Mouse (Mus musculus): ENCODE results near the gene Itih3.

Gene Itih3

GRCm38 (mm10) chr14:30902628-30903027 lies 20.9 kb downstream of the Itih3 start:
- DNase-seq (ENCODE audit: low spot score) = no peak

GRCm38 (mm10) chr14:30899972-30900371 lies 23.6 kb downstream of the Itih3 start:
- DNase-seq (ENCODE audit: low spot score) = no peak

GRCm38 (mm10) chr14:30888271-30888732 lies 35.3 kb downstream of the Itih3 start:
- DNase-seq (ENCODE audit: low spot score) = peak; percentile 46

- DNase-seq (ENCODE audit: low spot score) = no peak
Measured at GRCm38 (mm10) chr14:30886204-30886603, 37.4 kb downstream of the Itih3 start, which contains the start of gene Itih4. Gene Itih4, plus strand, starts transcription at chr14:30886476.

GRCm38 (mm10) chr14:30885298-30885697 lies 38.3 kb downstream of the Itih3 start:
- peak; percentile 28 for DNase-seq (ENCODE audit: low spot score)

- no peak for DNase-seq (ENCODE audit: low spot score)
Measured at GRCm38 (mm10) chr14:30881718-30882108, 41.8 kb downstream of the Itih3 start.

GRCm38 (mm10) chr14:30880811-30881717 lies 42.5 kb downstream of the Itih3 start:
- peak; percentile 39 for DNase-seq (ENCODE audit: low spot score)

GRCm38 (mm10) chr14:30880251-30880650 lies 43.3 kb downstream of the Itih3 start:
- no peak for DNase-seq (ENCODE audit: low spot score)

- DNase-seq (ENCODE audit: low spot score) = no peak
Measured at GRCm38 (mm10) chr14:30879794-30880193, 43.8 kb downstream of the Itih3 start.

- no peak for DNase-seq (ENCODE audit: low spot score)
Measured at GRCm38 (mm10) chr14:30878958-30879571, 44.5 kb downstream of the Itih3 start, which contains the start of gene Mustn1. Gene Mustn1, plus strand, starts transcription at chr14:30879200.

GRCm38 (mm10) chr14:30877827-30878226 lies 45.7 kb downstream of the Itih3 start:
- no peak for DNase-seq (ENCODE audit: low spot score)

GRCm38 (mm10) chr14:30876451-30876850 lies 47.1 kb downstream of the Itih3 start:
- no peak for DNase-seq (ENCODE audit: low spot score)

GRCm38 (mm10) chr14:30875955-30876354 lies 47.6 kb downstream of the Itih3 start:
- no peak for DNase-seq (ENCODE audit: low spot score)

GRCm38 (mm10) chr14:30875130-30875865 lies 48.3 kb downstream of the Itih3 start:
- no peak for DNase-seq (ENCODE audit: low spot score)

GRCm38 (mm10) chr14:30874095-30874700 lies 49.4 kb downstream of the Itih3 start:
- DNase-seq (ENCODE audit: low spot score) = no peak

- DNase-seq (ENCODE audit: low spot score) = no peak
Measured at GRCm38 (mm10) chr14:30870206-30871147, 53.1 kb downstream of the Itih3 start.

- DNase-seq (ENCODE audit: low spot score) = no peak
Measured at GRCm38 (mm10) chr14:30869391-30869801, 54.2 kb downstream of the Itih3 start.

GRCm38 (mm10) chr14:30868826-30869225 lies 54.7 kb downstream of the Itih3 start:
- no peak for DNase-seq (ENCODE audit: low spot score)

GRCm38 (mm10) chr14:30867042-30867441 lies 56.5 kb downstream of the Itih3 start:
- DNase-seq (ENCODE audit: low spot score) = peak; percentile 71

GRCm38 (mm10) chr14:30865311-30865710 lies 58.2 kb downstream of the Itih3 start:
- DNase-seq (ENCODE audit: low spot score) = peak; percentile 50

- no peak for DNase-seq (ENCODE audit: low spot score)
Measured at GRCm38 (mm10) chr14:30862368-30862767, 61.2 kb downstream of the Itih3 start.
